Mouse (Mus musculus) hindbrain, embryonic 16.5 days (tissue): Measurements from ENCODE around the gene Kcns1. TPM values are rescaled to one million over a fixed set of nuclear protein-coding genes. Genes with fewer than 3 reads are reported as not detected.

Source experiments
- ATAC-seq: fragments of 200-750 bp; cut with Nextera tagmentation; 2 replicates; pipeline ENCODE4 v1.8.0; 2017; ENCODE audit warnings: moderate TSS enrichment, moderate library complexity
- H3K27ac ChIP-seq: fragments of 300-500 bp; sonication (generic); 2 replicates; pipeline ENCODE4 v1.5.1; 2014; ENCODE audit warnings: low read depth, mild to moderate bottlenecking, control low read depth, low read length, moderate library complexity
- H3K27me3 ChIP-seq: fragments of 300-500 bp; sonication (generic); replicated peaks from 2 replicates; pipeline ENCODE4 v1.6.1; 2014; ENCODE audit warnings: low read length; ENCODE audit not compliant: control insufficient read depth, insufficient read depth
- H3K36me3 ChIP-seq: fragments of 300-500 bp; sonication (generic); 2 replicates; pipeline ENCODE4 v1.6.1; 2014; ENCODE audit warnings: mild to moderate bottlenecking, low read length, moderate library complexity, mixed read lengths; ENCODE audit not compliant: control insufficient read depth, insufficient read depth
- H3K4me1 ChIP-seq: fragments of 300-500 bp; sonication (generic); 2 replicates; pipeline ENCODE4 v1.6.1; 2014; ENCODE audit warnings: low read depth, low read length; ENCODE audit not compliant: control insufficient read depth, insufficient read depth
- H3K4me2 ChIP-seq: fragments of 300-500 bp; sonication (generic); 2 replicates; pipeline ENCODE4 v1.6.1; 2014; ENCODE audit warnings: mild to moderate bottlenecking, low read length, control low read depth, moderate library complexity
- H3K4me3 ChIP-seq: fragments of 300-500 bp; sonication (generic); 2 replicates; pipeline ENCODE4 v1.5.1; 2014; ENCODE audit warnings: mild to moderate bottlenecking, low read length, control low read depth, moderate library complexity
- H3K9ac ChIP-seq: fragments of 300-500 bp; sonication (generic); 2 replicates; pipeline ENCODE4 v1.6.1; 2014; ENCODE audit warnings: low read depth, mild to moderate bottlenecking, control low read depth, low read length, moderate library complexity
- H3K9me3 ChIP-seq: fragments of 300-500 bp; sonication (generic); 2 replicates; pipeline ENCODE4 v1.6.1; 2014; ENCODE audit warnings: mild to moderate bottlenecking, low read length, moderate library complexity; ENCODE audit not compliant: control insufficient read depth
- WGBS: fragments of 180-500 bp; shearing (Covaris S2); extraction: QIAGEN DNeasy Blood & Tissue Kit; methylation state at CpG from one replicate; pipeline ENCODE4 v1.1.7; 2014; 5-methylcytosine and 5-hydroxymethylcytosine counted together
- polyA plus RNA-seq: library from polyadenylated mRNA; unstranded; fragments of >200 nt; fragmentation: Nextera tagmentation; extraction: Ambion mirVana; gene quantifications from 2 replicates; pipeline ENCODE4 v1.2.1, GENCODE M21; 2015

Gene Kcns1
- polyA plus RNA-seq, 1 experiment from 2014 or later: 3.1 TPM

- Histone ChIP-seq H3K4me2 (no peak overlapping the region), H3K4me1 (peaks cover 2% of the 10 kb centered on the region), H3K9me3 (no peaks in the 10 kb centered on the region), H3K9ac (no peak overlapping the region), H3K27me3 (no peaks in the 10 kb centered on the region), H3K36me3 (no peaks in the 10 kb centered on the region), H3K4me3 (no peak overlapping the region), H3K27ac (no peak overlapping the region)
- no peak for ATAC-seq
- WGBS: 53% methylated on average over 6 of the region's 6 CpGs
Observed at GRCm38 (mm10) chr2:164137754-164138153, 33.2 kb downstream of the Kcns1 start.

GRCm38 (mm10) chr2:164136393-164136792, 34.5 kb downstream of the Kcns1 start:
- no peak for ATAC-seq
- 32% methylated on average over 2 of the region's 2 CpGs for WGBS
- no peak overlapping the region for H3K9ac ChIP-seq

DNA sequence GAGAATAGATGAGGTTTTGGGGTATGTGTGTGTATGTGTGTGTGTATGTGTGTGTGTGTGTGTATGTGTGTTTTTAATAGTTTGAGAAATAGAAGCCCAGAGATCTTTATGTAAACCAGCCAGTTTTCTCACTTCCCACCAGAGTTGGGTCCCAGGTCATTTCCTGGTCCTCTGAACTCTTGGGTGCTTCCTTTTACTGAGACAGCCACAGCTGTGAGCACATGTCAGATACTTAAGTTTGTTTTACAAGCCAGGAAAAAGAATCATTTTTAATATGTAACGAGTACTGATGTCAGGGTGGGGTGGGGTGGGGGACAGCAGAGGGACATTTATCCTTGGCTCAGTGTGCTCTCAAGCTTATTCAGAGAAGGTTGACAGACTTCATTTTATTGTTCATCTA, 35.5 kb downstream of the Kcns1 start:
- H3K9me3 ChIP-seq: no peaks in the 10 kb centered on the region
- H3K36me3 ChIP-seq: 0 out of 2 replicates have a peak, but pooled peaks cover 3% of the 10 kb centered on the region
- no peaks in the 10 kb centered on the region for H3K27me3 ChIP-seq
- ATAC-seq: no peak
- H3K4me3 ChIP-seq: no peak overlapping the region
- 82% methylated on average over 1 of the region's 1 CpGs for WGBS
- no peak overlapping the region for H3K4me2 ChIP-seq
- no peak overlapping the region for H3K27ac ChIP-seq
- H3K4me1 ChIP-seq: peaks cover 2% of the 10 kb centered on the region
- H3K9ac ChIP-seq: no peak overlapping the region

More at GRCm38 (mm10) chr2:164136393-164136792, 34.5 kb downstream of the Kcns1 start:
- Histone ChIP-seq H3K4me1 (peaks cover 2% of the 10 kb centered on the region), H3K27ac (no peak overlapping the region), H3K4me3 (no peak overlapping the region), H3K27me3 (no peaks in the 10 kb centered on the region), H3K4me2 (no peak overlapping the region), H3K36me3 (no peaks in the 10 kb centered on the region), H3K9me3 (no peaks in the 10 kb centered on the region)

GRCm38 (mm10) chr2:164134563-164134962, 36.4 kb downstream of the Kcns1 start:
- no peak overlapping the region for H3K9ac ChIP-seq
- H3K27me3 ChIP-seq: no peaks in the 10 kb centered on the region
- 0 out of 2 replicates have a peak, but pooled peaks cover 3% of the 10 kb centered on the region for H3K36me3 ChIP-seq
- peaks cover 2% of the 10 kb centered on the region for H3K4me1 ChIP-seq
- peak; percentile 45; the same call in 1 of the 2 replicates for ATAC-seq
- H3K4me3 ChIP-seq: no peak overlapping the region
- WGBS: 64% methylated on average over 6 of the region's 6 CpGs
- H3K27ac ChIP-seq: no peak overlapping the region
- H3K4me2 ChIP-seq: no peak overlapping the region
- no peaks in the 10 kb centered on the region for H3K9me3 ChIP-seq

DNA sequence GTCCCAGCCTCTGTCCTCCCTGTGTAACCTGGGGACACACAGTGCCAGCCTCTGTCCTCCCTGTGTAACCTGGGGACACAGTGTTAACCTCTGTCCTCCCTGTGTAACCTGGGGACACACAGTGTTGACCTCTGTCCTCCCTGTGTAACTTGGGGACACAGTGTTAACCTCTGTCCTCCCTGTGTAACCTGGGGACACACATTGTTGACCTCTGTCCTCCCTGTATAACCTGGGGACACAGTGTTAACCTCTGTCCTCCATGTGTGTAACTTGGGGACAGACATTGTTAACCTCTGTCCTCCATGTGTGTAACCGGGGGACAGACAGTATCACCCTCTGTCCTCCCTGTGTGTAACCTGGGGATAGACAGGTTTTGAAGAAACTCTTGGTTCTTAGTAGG, 39.3 kb downstream of the Kcns1 start:
- H3K4me3 ChIP-seq: no peak overlapping the region
- peaks cover 2% of the 10 kb centered on the region; the same call in 1 of the 2 replicates for H3K4me1 ChIP-seq
- no peak overlapping the region for H3K4me2 ChIP-seq
- 0 out of 2 replicates have a peak, but pooled peaks cover 3% of the 10 kb centered on the region for H3K36me3 ChIP-seq
- WGBS: 76% methylated on average over 1 of the region's 1 CpGs
- H3K27ac ChIP-seq: no peak overlapping the region
- no peak for ATAC-seq
- no peak overlapping the region for H3K9ac ChIP-seq
- no peaks in the 10 kb centered on the region for H3K9me3 ChIP-seq
- H3K27me3 ChIP-seq: no peaks in the 10 kb centered on the region

DNA sequence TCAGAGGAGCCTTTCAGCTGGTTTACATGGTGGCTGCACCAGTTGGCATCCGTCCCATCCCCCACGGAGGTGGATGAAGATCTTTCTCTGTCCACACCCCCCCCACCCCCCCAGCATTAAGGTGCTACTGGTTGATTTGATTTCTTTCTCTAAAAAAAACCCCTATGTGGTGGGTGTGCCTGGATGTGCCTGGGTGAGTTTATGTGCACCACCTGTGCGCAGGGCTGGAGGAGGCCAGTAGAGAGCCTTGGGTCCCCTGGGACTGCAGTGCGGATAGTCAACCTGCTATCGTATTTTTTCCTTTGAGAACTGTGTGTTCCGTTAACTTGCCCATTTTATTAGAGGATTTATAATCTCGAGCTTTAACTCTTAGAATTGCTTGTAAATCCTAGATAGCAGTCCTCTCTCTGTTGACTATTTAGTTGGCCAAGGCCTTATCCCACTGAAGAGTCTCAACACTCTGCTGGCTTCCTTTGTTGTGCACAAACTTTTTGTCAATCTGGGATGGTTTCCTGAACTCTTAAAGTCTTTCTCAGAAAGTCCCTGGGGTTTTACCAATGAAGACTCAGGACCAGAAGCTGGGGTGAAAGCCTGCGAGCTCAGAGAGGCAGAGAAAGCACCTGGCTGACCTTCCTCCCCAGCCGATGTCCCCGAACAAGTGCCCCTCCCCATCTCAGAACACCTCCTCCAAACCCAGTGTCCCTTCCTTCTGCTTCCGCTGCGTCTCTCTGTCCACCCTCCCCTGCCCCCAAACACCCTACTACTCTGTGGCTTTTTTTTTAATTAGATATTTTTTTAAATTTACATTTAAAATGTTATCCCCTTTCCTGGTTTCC, 42.1 kb downstream of the Kcns1 start:
- Histone ChIP-seq H3K27me3 (no peaks in the 10 kb centered on the region), H3K4me1 (no peaks in the 10 kb centered on the region), H3K36me3 (0 out of 2 replicates have a peak, but pooled peaks cover 3% of the 10 kb centered on the region), H3K9me3 (no peaks in the 10 kb centered on the region), H3K9ac (no peak overlapping the region), H3K4me3 (no peak overlapping the region), H3K4me2 (no peak overlapping the region), H3K27ac (no peak overlapping the region)
- 90% methylated on average over 12 of the region's 12 CpGs for WGBS
- no peak for ATAC-seq

DNA sequence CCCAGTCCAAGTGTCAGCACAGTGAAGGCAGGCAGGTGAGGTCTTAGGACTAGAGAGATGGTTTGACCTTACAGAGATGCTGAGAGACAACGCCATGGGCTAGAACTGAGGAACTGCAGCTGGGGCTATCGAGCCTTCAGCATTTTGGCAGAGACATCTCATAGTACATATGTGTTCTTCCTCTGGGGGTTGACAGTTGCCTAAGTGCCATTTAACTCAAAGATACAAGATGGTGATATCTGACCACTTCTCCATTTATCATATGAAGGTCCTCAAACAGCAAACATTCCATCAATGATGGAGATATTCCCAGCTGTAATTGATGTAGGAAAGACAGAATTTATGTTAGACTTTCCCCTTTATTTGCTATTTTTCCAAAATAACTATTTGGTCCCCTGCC, 43.6 kb downstream of the Kcns1 start:
- Histone ChIP-seq H3K9ac (no peak overlapping the region), H3K36me3 (0 out of 2 replicates have a peak, but pooled peaks cover 3% of the 10 kb centered on the region), H3K27ac (no peak overlapping the region), H3K27me3 (no peaks in the 10 kb centered on the region), H3K4me1 (no peaks in the 10 kb centered on the region), H3K4me3 (no peak overlapping the region), H3K4me2 (no peak overlapping the region), H3K9me3 (no peaks in the 10 kb centered on the region)
- no peak for ATAC-seq
- 97% methylated on average over 2 of the region's 2 CpGs for WGBS

DNA sequence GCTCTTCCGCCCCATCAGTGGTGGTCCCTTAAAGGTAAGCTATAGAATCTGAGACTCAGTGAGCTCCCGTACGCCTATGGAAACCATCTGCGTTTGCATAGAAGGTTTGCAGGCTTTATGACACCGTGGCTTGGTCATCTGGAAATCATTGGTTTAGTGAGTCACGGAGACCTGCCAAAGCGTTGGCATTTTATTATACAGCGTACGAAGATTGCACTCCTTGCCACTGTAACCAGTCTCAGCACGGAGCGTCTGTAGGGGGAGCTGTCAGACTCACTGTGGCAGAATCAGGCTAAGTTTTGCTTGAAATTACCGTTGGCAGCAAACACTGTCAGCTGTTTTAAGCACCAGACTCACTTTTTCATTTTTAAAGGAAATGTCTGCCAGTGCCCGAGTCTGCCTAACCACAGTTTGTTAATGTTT, 44.4 kb downstream of the Kcns1 start:
- Histone ChIP-seq H3K27me3 (no peaks in the 10 kb centered on the region), H3K9ac (no peak overlapping the region), H3K9me3 (no peaks in the 10 kb centered on the region), H3K36me3 (0 out of 2 replicates have a peak, but pooled peaks cover 3% of the 10 kb centered on the region), H3K27ac (no peak overlapping the region), H3K4me2 (no peak overlapping the region), H3K4me3 (no peak overlapping the region), H3K4me1 (no peaks in the 10 kb centered on the region)
- 78% methylated on average over 13 of the region's 13 CpGs for WGBS
- ATAC-seq: no peak

DNA sequence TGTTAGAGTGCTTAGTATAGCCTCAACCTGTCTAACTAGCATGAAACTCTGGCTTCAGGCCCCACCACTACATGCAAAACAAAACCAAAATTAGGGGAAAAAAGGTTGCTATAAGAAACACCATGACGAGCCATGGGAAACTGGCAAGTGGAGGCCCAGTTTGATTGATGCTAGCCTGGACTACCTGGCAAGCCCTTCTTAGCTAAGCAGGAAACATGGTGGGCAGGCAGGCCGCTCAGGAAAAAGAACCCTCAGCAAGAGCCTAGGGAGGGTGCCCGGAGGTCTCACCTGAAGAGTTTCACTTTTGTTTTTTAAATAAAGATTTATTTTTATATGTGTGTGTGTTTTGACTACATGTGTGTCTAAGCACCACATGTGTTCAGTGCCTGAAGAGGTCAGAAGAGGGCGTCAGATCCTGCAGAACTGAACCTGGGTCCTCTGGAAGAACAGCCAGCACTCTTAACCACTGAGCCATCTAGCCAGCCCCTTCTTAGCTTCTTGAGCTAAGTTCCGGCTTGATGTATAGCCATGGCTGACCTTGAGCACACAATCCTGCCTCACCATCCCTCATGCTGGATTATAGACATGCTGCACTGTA, 47.6 kb downstream of the Kcns1 start:
- Histone ChIP-seq H3K4me1 (no peaks in the 10 kb centered on the region), H3K27me3 (no peaks in the 10 kb centered on the region), H3K36me3 (0 out of 2 replicates have a peak, but pooled peaks cover 5% of the 10 kb centered on the region), H3K4me2 (no peak overlapping the region), H3K4me3 (no peak overlapping the region), H3K9me3 (no peaks in the 10 kb centered on the region), H3K9ac (no peak overlapping the region), H3K27ac (no peak overlapping the region)
- 80% methylated on average over 5 of the region's 5 CpGs for WGBS
- no peak for ATAC-seq
